Mouse (Mus musculus) liver, embryonic 13.5 days (tissue): ENCODE measurements around the gene Fam102b. TPM values are rescaled to one million over a fixed set of nuclear protein-coding genes. Genes with fewer than 3 reads are reported as not detected.

ENCODE experiments used
- ATAC-seq: fragments of 200-750 bp; cut with Nextera tagmentation; 2 replicates; pipeline ENCODE4 v1.8.0; 2017; ENCODE audit warnings: low read depth, mild to moderate bottlenecking, moderate number of reproducible peaks, moderate library complexity
- DNase-seq: peaks from one replicate; pipeline ENCODE4 v3.0.0; 2022
- H3K27ac ChIP-seq: fragments of 300-500 bp; sonication (generic); 2 replicates; pipeline ENCODE4 v1.5.1; 2015; ENCODE audit warnings: moderate library complexity, mild to moderate bottlenecking, inconsistent platforms
- H3K27me3 ChIP-seq: fragments of 300-500 bp; sonication (generic); 2 replicates; pipeline ENCODE4 v1.6.1; 2015; ENCODE audit warnings: mild to moderate bottlenecking, inconsistent platforms
- H3K36me3 ChIP-seq: fragments of 300-500 bp; sonication (generic); 2 replicates; pipeline ENCODE4 v1.6.1; 2015; ENCODE audit warnings: mild to moderate bottlenecking, inconsistent platforms
- H3K4me1 ChIP-seq: fragments of 300-500 bp; sonication (generic); replicated peaks from 2 replicates; pipeline ENCODE4 v1.6.1; 2015; ENCODE audit warnings: inconsistent platforms
- H3K4me2 ChIP-seq: fragments of 300-500 bp; sonication (generic); 2 replicates; pipeline ENCODE4 v1.6.1; 2015; ENCODE audit warnings: inconsistent platforms, mild to moderate bottlenecking, moderate library complexity
- H3K4me3 ChIP-seq: fragments of 300-500 bp; sonication (generic); replicated peaks from 2 replicates; pipeline ENCODE4 v1.5.1; 2015; ENCODE audit warnings: mild to moderate bottlenecking, inconsistent platforms
- H3K9ac ChIP-seq: fragments of 300-500 bp; sonication (generic); 2 replicates; pipeline ENCODE4 v1.6.1; 2015; ENCODE audit warnings: mild to moderate bottlenecking, inconsistent platforms
- H3K9me3 ChIP-seq: fragments of 300-500 bp; sonication (generic); replicated peaks from 2 replicates; pipeline ENCODE4 v1.6.1; 2016; ENCODE audit warnings: inconsistent platforms
- WGBS: fragments of 180-500 bp; shearing (Covaris S2); methylation state at CpG from one replicate; pipeline ENCODE4 v1.1.7; 2015; ENCODE audit not compliant: insufficient replicate concordance; 5-methylcytosine and 5-hydroxymethylcytosine counted together
- polyA plus RNA-seq: library from polyadenylated mRNA; unstranded; fragments of >200 nt; fragmentation: Nextera tagmentation; extraction: Ambion mirVana; gene quantifications from 2 replicates; pipeline ENCODE4 v1.2.1, GENCODE M21; 2015

Fam102b gene
- polyA plus RNA-seq, 1 experiment from 2014 or later, result 1.9 TPM

DNA sequence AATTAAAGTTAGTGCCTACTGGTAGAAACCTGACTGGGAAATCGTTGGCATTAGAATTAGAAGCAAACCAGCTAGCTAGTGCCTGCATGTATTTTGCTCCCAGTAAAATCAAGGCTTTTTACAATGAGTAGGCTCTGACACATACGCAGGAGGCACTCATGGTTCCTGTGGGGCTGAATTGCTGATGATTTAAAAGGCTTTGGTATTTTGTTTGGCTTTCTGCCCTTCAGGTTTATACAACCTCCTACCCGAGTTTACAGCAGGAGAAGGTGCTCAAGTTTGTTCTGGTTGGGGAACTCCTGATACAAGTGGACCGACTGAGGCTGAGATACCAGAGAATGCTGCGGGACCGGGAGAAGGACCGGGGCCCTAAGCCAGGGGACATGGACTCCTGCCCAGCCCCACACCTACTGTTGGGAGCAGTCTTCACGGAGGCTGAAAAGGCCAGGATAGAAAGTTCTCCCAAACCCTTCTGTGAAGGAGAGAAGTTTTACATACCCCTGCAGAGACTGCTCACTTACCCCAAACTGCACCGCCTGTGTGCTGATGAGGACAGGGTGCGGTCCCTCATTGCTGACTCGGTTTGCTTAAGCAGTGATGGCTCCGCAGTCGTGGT is 67.6 kb downstream of the Fam102b start:
- no peak overlapping the region for H3K27ac ChIP-seq
- no peak for ATAC-seq
- H3K4me2 ChIP-seq, result no peak overlapping the region
- H3K27me3 ChIP-seq, result no peaks in the 10 kb centered on the region
- H3K4me3 ChIP-seq, result no peak overlapping the region
- no peaks in the 10 kb centered on the region for H3K36me3 ChIP-seq
- H3K9ac ChIP-seq, result no peak overlapping the region
- 69% methylated on average over 13 of the region's 13 CpGs for WGBS
- no peaks in the 10 kb centered on the region for H3K9me3 ChIP-seq
- DNase-seq, result no peak
- H3K4me1 ChIP-seq, result no peaks in the 10 kb centered on the region

DNA sequence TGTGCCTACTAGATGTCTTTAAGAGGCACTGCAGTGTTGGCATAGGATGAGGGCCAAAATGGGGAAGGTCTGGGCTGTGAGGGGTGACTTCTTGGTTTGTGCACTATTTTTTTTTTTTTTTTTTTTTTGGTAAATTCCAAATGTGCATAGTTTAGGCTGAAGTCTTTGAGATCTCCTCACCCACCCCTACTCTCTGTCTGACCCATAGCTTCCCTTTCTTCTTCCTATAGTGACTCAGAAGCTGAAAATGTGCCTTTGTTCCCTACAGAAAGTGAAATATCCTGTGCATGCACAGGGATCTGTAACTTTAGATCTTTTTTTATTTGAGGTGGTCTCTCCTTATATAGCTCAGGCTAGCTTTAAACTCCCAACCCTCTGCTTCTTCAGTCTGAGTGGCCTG is 69.4 kb downstream of the Fam102b start:
- Histone ChIP-seq H3K4me3 (no peak overlapping the region), H3K27ac (no peak overlapping the region), H3K4me2 (no peak overlapping the region), H3K36me3 (no peaks in the 10 kb centered on the region), H3K27me3 (no peaks in the 10 kb centered on the region), H3K9ac (no peak overlapping the region), H3K9me3 (no peaks in the 10 kb centered on the region), H3K4me1 (no peaks in the 10 kb centered on the region)
- ATAC-seq (no peak), DNase-seq (no peak)

DNA sequence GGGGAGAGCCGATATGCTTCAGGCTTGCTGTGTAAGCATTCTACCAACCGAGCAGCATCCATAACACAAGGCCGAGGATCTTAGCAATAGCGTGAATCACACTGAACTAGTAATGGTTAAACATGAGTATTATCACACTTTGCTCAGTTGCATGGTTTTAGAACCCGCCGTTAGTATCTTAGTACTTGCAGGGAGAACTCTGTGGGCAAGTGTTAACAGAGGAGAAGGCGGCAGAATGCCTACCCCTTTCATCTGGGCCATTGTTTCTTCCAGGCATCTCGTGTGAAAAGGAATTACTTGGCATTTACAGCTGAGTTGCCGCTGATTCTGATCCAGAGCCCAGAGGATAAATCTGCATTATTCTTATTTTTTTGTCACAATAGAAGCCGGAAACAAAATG is 86.4 kb downstream of the Fam102b start:
- 0 out of 2 replicates have a peak, but pooled peaks cover 6% of the 10 kb centered on the region for H3K4me1 ChIP-seq
- H3K9me3 ChIP-seq, result no peaks in the 10 kb centered on the region
- no peaks in the 10 kb centered on the region for H3K36me3 ChIP-seq
- no peak overlapping the region for H3K9ac ChIP-seq
- no peak overlapping the region for H3K27ac ChIP-seq
- H3K4me3 ChIP-seq, result no peak overlapping the region
- ATAC-seq, result no peak
- DNase-seq, result no peak
- no peak overlapping the region for H3K4me2 ChIP-seq
- no peaks in the 10 kb centered on the region for H3K27me3 ChIP-seq
- WGBS, result 77% methylated on average over 10 of the region's 10 CpGs

DNA sequence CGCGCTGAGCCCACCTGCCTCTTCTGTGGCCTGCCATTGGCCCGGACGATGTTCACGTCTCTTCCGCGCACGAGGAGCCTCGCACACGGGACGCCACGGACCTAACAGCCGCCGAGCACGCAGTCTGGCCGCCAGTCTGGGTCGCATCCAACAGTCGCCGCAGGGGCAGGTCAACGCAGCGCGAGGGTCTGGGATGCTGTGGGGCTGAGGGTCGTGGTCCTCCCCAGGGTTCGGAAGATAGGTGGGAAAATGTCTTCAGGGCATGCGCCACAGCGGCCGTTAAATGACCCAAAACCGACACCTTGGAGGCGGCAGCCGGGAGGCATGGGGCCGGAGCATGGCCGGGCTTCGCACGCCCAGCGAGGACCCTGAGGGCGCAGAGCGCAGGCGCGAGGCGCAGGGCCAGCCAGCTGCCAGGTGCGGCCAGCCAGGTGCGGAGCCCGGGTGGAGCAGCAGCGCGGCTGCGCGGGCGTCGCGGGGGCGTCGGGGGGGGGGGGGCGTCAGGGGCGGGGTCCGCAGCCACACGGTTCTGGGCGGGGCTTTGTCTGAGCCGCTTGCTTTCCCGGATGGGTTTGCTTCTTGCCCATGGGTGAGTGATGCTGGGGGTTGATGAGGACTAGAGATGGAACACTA is 87.3 kb downstream of the Fam102b start, which contains the start of gene Gm9857:
Gene Gm9857, minus strand, starts transcription at position 445 of the 633 bp plus-strand sequence.
- Histone ChIP-seq H3K4me2 (peak within 1 kb of the TSS; percentile 53), H3K27ac (no peak within 1 kb of the TSS), H3K9ac (no peak within 1 kb of the TSS), H3K36me3 (no peaks in the 10 kb centered on the region), H3K27me3 (no peaks in the 10 kb centered on the region), H3K9me3 (no peaks in the 10 kb centered on the region), H3K4me1 (0 out of 2 replicates have a peak, but pooled peaks cover 6% of the 10 kb centered on the region), H3K4me3 (peak within 1 kb of the TSS; percentile 25; the same call in 1 of the 2 replicates)
- DNase-seq (no peak), ATAC-seq (no peak)
- 47% methylated on average over 53 of the region's 59 CpGs for WGBS

DNA sequence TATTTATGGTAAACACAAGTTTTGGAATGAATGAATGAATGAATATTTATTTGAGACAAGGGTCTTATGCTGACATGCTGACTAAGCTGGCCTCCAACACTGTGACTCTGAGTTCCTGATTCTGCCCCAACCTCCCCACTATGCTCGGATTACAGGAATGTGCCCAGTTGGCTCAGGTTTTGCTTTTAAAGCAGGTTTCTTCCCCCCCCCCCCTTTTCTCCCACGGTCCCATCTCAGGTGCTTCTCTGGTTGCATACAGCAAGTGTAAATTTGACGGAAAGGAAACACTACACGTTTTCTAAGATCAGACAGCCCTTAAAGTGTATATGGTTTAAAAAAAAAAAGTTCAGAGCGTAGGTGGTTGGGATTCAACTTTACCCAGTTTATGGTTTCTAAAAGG is 87.8 kb downstream of the Fam102b start, which contains the start of gene Henmt1:
Gene Henmt1, plus strand, starts transcription at position 301 of the 400 bp plus-strand sequence.
- WGBS, result 73% methylated on average over 5 of the region's 5 CpGs
- DNase-seq (no peak), ATAC-seq (no peak)
- no peak within 1 kb of the TSS for H3K27ac ChIP-seq
- H3K36me3 ChIP-seq, result no peaks in the 10 kb centered on the region
- peak within 1 kb of the TSS; percentile 53 for H3K4me2 ChIP-seq
- no peaks in the 10 kb centered on the region for H3K9me3 ChIP-seq
- no peaks in the 10 kb centered on the region for H3K27me3 ChIP-seq
- H3K9ac ChIP-seq, result no peak within 1 kb of the TSS
- H3K4me1 ChIP-seq, result 0 out of 2 replicates have a peak, but pooled peaks cover 6% of the 10 kb centered on the region
- H3K4me3 ChIP-seq, result peak within 1 kb of the TSS; percentile 25; the same call in 1 of the 2 replicates

DNA sequence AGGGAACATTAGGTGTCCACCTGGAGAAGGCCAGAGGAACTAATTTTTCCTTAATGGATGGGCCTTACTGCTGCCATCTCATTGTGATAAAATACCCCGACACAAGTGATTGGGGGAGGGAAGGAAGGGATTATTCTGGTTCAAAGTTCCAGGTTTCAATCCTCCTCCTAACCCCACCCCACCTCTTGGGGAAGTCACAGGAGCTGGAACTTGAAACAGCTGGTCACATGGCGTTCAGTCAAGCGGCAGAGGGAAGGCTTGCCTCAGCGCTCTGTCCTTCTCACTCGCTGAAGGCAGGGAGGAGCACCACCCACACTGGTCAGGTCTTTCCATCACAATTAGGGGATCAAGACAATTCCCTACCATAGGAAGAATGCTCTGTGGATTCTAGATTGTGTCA is 88.7 kb downstream of the Fam102b start:
- Histone ChIP-seq H3K27me3 (no peaks in the 10 kb centered on the region), H3K27ac (no peak overlapping the region), H3K4me1 (0 out of 2 replicates have a peak, but pooled peaks cover 6% of the 10 kb centered on the region), H3K9ac (no peak overlapping the region), H3K4me3 (no peak overlapping the region), H3K4me2 (no peak overlapping the region), H3K9me3 (no peaks in the 10 kb centered on the region), H3K36me3 (no peaks in the 10 kb centered on the region)
- ATAC-seq, result no peak
- WGBS, result 77% methylated on average over 5 of the region's 5 CpGs
- DNase-seq, result no peak

DNA sequence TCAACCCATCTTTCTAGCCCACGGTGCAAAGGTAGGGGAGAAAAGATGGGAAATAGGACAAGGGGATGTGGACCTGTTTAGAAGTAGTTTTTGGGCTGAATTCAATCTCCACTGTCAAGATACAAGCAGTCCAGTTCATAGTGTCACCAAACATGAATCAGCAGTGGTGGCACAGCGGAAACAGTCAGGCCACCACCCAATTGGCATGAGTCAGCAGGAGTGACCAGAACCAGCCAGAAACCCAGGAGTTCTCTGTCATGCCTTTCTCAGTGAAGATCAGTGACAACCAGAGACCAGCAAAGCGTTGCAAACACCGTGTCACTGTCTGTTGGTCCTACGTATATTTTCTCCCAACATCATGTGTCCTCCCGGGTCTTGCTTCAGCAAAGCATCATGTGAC is 93.8 kb downstream of the Fam102b start:
- Histone ChIP-seq H3K36me3 (no peaks in the 10 kb centered on the region), H3K4me1 (no peaks in the 10 kb centered on the region), H3K9me3 (no peaks in the 10 kb centered on the region), H3K9ac (no peak overlapping the region), H3K4me2 (no peak overlapping the region), H3K27me3 (no peaks in the 10 kb centered on the region), H3K4me3 (no peak overlapping the region), H3K27ac (no peak overlapping the region)
- WGBS, result 76% methylated on average over 6 of the region's 6 CpGs
- DNase-seq (no peak), ATAC-seq (no peak)

DNA sequence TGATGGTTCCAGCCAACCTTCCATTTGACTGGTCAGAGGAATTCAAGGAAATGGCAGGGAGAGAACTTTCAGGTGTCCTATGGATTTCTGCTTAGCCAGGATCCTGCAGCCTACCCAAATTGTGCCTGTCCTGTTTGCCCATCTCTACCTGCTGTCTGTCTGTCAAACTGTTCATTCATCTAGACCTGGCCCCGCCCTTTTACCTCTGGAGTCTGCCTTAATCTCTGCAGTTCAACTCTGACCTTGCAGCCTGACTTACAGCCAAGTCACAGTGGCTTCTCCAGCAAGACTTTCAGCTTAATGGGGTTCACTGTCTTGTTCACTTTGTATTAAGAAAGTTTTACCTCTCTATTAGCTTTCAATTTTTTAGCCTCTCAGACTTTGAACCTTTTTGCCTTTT is 101.1 kb downstream of the Fam102b start:
- Histone ChIP-seq H3K27me3 (no peaks in the 10 kb centered on the region), H3K4me2 (no peak overlapping the region), H3K9ac (no peak overlapping the region), H3K4me3 (no peak overlapping the region), H3K27ac (no peak overlapping the region), H3K36me3 (no peaks in the 10 kb centered on the region), H3K4me1 (peaks cover 21% of the 10 kb centered on the region), H3K9me3 (no peaks in the 10 kb centered on the region)
- ATAC-seq (no peak), DNase-seq (no peak)
- 42% methylated on average over 1 of the region's 1 CpGs for WGBS

DNA sequence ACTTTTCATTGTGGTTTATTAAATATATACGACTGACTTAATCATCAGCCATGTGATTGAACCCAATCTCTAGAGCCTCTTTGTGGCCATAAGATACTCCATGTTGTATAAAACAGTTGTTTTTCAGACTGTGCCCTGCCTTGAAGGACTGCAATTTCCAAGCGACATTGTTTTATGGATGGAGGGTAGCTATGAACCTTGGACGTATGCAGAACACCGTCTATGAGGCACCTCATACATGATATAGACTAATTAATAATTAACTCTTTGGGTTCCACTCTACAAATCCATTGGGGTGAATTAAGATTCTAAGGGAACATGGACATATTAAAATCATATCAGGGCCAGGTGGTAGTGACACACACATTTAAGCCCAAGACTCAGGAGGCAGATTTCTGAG is 101.7 kb downstream of the Fam102b start:
- no peaks in the 10 kb centered on the region for H3K27me3 ChIP-seq
- H3K27ac ChIP-seq, result no peak overlapping the region
- no peak overlapping the region for H3K9ac ChIP-seq
- WGBS, result 76% methylated on average over 4 of the region's 4 CpGs
- no peaks in the 10 kb centered on the region for H3K9me3 ChIP-seq
- H3K4me2 ChIP-seq, result no peak overlapping the region
- H3K36me3 ChIP-seq, result no peaks in the 10 kb centered on the region
- H3K4me3 ChIP-seq, result no peak overlapping the region
- DNase-seq, result no peak
- no peak for ATAC-seq
- H3K4me1 ChIP-seq, result peaks cover 27% of the 10 kb centered on the region

DNA sequence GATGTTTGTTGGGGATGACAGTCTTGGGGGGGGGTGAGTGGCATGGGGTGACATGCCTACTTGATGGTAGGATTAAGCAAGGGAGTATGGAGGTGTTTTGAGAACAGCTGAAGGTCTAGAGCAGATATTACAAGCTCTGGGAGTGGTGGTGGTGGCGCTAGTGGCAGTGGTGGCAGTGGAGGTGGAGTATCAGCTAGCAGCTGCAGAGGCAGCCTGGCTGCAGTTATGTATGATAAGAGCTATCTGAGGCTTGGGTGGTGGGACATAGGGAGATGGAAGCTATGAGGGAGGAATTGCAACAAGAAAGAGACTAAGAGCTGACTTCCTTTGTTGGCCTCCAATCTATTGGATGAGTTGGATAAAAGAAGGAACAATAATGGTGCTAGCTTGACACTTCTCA is 105.6 kb downstream of the Fam102b start:
- no peak overlapping the region for H3K4me3 ChIP-seq
- H3K27ac ChIP-seq, result peak overlapping the region; percentile 62
- H3K4me2 ChIP-seq, result peak overlapping the region; percentile 9; the same call in 1 of the 2 replicates
- H3K27me3 ChIP-seq, result no peaks in the 10 kb centered on the region
- ATAC-seq (peak; percentile 99), DNase-seq (peak; percentile 67)
- 25% methylated on average over 1 of the region's 1 CpGs for WGBS
- peaks cover 53% of the 10 kb centered on the region for H3K4me1 ChIP-seq
- H3K36me3 ChIP-seq, result no peaks in the 10 kb centered on the region
- no peaks in the 10 kb centered on the region for H3K9me3 ChIP-seq
- no peak overlapping the region for H3K9ac ChIP-seq
